Mouse (Mus musculus) embryonic fibroblast, embryonic 13.5 days (primary cell): ENCODE measurements at regions not wholly inside any gene's neighbourhood (a gene's known extent, or its start where the extent isn't known, plus 50 kb on each side); places are given as distances from the start of the nearest gene placed in this dataset.

Source experiments
- CTCF ChIP-seq: IDR thresholded peaks from 2 replicates; pipeline ENCODE4 v1.5.1; 2011; ENCODE audit warnings: mild to moderate bottlenecking, control low read depth, low read length, moderate library complexity, borderline replicate concordance; ENCODE audit not compliant: insufficient read depth
- POLR2A ChIP-seq: IDR thresholded peaks from 2 replicates; pipeline ENCODE4 v1.6.1; 2011; ENCODE audit warnings: low read depth, mild to moderate bottlenecking, control low read depth, low read length, moderate library complexity

GRCm38 (mm10) chr6:147706741-147707140, 231.1 kb downstream of the Ccdc91 start:
- TF ChIP-seq CTCF (no peak), POLR2A (no peak)
